Mouse (Mus musculus) megakaryocyte, adult 5-6 weeks (primary cell): ENCODE results near the gene Ephb6. TPM values are rescaled to one million over a fixed set of nuclear protein-coding genes. Genes with fewer than 3 reads are reported as not detected.

Source experiments
- ATAC-seq: 2 replicates; pipeline ENCODE4 v1.8.0; 2016; ENCODE audit warnings: mild to moderate bottlenecking, inconsistent platforms; ENCODE audit not compliant: poor library complexity, severe bottlenecking
- total RNA-seq, 2 experiments: library from RNA; stranded (forward) in 1 of 2; stranded (reverse) in 1 of 2; fragments of 153-499, 151-499 nt in 1 of 2; fragments of 221-1000, 200-1000 nt in 1 of 2; gene quantifications; 2 replicates each; pipeline versions ENCODE4 v1.2.3 to v1.2.4; 2015 to 2017

Gene Ephb6
- total RNA-seq, 2 experiments from 2014 or later = 0.67 to 1.2 TPM

DNA sequence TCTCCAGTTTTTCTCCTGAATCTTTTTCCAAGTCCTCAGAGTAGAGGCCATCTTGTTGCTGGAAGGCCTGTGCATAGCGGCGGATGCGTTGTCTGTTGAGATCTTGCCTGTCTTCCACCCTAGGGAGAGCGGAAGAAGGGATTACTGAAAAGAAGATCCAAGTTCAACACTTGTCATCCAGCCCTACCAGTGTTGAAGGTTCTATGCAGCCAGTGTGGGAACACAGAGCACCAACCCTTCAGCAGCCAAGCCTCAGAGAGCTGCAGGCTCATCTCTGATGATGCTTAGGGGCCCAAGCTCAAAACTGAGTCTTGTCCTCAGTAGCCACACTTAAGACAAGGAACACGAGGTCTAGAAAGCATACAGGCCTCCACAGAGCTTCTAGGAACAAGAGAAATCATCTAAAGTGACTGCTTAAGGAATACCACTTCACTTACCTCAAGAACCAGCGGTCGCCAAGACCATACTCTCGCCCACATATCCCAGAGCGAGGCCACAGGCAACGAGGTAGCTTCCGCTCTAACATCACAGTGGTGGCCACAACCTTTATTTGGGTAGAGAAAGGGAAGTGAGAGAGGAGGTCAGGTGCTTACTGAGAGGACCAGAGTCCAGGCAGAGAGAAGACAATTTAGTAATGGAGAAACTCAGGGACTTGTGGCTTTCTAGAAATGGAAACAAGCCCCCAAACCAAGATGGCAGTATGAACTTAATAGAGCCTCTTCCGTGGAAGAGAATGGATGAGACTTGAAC lies 16.1 kb downstream of the Ephb6 start:
- ATAC-seq = no peak

DNA sequence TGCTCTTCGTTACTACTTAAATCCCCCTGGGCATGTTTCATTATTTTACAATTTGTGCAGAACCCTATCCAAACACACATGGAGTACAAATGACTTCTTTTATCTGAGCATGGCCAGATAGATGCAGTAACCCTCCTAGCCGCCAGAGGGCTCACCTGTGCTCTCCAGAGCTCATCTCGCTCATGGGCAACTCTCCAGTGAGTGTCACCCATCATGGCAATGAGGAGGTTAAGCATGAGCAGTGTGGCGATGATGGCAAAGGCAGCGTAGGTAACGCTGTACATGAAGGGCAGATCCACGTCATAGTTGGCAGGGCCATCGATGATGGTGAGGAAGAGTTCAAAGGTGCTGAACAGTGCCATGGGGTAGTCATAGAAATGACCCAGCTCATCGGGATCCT lies 17.4 kb downstream of the Ephb6 start:
- peak; percentile 67 for ATAC-seq

DNA sequence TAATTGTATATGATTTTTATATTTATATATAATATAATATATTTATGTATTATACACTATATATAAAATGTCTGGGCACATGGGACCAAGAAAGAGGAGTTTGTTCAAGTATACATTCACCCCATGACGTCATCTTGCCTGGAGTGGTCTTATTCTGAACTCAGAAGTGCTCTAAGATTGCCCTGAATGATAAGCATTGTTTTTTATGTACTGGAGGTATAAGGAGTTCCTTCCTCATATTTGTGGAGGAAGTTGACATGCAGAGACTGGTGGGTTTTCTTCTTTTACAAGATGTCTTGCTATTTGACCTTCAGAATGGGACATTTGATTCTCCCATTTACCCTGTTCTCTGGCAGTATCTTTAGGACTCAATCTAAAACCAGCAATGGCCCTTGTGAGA lies 22.9 kb downstream of the Ephb6 start:
- ATAC-seq = no peak

DNA sequence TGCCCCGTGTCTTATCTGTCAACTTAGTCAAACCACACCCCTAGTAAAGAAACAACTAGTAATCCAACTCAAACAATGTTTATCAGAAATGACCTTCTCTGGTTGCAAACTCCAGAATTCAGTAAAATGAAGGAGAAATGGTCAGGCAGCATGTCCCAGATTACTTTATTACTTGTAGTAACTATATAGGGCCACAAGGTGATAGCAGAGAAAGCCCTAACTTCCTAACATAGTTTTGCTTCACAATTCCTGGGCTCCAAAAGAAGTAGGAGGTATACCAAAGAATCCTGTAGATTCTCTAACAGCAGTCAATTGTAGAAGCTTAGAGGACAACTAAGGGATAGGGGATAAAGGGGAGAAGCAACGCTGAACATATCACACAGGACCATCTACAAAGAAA lies 25.5 kb downstream of the Ephb6 start:
- no peak for ATAC-seq

DNA sequence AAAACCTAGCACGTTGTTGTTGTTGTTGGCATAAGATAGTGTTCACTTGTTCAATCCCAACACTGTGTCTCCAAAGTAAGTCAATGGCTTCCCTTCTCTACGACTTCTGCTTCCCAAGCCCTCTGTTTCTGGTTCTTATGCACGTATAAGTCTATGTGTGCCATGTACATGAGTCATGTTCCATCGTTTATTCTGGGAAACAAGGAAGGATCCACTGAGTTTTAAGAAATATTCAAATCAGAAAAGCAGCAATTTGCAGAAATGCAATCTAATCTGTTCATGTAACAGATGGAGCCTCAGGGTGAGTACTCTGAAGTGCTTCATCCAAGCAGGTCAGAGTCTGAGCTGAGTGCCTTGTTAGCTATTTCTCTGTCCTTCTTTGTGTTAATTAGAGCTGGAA lies 26.3 kb downstream of the Ephb6 start:
- ATAC-seq = no peak

DNA sequence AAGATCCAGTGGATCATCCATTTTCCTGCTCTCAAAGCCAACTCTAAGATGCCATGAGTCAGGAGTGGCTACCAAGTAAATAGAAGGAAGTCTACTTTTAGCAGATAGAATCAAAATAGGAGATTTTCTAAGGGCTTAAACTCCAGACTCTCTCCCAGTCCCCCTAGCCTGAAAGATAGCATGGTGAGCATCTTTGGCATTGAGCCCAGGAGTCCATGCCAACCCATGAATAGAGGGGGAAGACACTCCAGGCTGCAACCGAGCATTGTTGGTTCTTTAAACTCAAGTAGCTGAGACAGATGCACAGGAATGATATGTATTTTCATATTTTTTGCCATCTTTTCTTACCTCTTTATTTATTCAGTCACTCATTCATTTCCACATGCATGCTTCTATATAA lies 29.9 kb downstream of the Ephb6 start:
- no peak for ATAC-seq

DNA sequence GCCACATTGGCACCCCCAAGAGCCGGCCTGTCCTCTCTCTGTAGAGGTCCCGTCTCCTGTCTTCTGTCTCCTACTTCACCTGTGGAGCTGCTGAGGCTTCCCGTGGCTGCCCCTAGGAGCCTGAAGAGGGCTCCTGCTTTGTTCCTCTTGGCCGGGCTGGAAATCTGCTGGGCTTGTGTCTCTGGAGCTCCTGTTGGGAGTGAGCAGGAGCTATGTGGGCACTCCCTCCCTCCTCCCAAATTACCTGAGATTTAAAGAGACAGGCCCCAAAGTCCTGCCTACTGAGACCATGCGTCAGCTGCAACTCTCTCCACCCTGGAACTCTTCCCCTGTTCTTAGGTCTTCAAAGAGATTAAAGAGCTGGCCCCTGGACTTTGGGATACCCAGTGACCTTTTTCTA lies 30.9 kb downstream of the Ephb6 start, which contains the start of gene Trpv6:
Gene Trpv6 (minus strand): TSS at position 228 of the 400 bp plus-strand sequence.
- no peak for ATAC-seq

DNA sequence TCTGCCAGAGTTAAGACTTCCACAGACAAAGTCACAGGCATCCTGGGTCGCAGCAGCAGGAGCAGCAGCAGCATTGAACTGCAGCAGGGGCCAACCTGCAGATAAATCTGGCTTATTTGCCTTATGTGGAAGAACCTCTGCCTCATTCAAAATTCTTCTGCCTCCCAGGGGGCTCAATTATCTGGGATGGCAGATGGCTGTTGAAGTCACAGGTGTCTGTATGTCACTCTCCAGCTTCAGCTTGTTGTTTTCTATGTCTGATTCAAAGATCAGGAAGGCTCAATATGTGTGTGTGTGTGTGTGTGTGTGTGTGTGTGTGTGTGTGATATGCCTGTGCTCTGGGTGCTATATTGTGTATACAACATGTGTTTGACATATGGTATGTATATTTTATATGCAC lies 32.1 kb downstream of the Ephb6 start:
- ATAC-seq = no peak

DNA sequence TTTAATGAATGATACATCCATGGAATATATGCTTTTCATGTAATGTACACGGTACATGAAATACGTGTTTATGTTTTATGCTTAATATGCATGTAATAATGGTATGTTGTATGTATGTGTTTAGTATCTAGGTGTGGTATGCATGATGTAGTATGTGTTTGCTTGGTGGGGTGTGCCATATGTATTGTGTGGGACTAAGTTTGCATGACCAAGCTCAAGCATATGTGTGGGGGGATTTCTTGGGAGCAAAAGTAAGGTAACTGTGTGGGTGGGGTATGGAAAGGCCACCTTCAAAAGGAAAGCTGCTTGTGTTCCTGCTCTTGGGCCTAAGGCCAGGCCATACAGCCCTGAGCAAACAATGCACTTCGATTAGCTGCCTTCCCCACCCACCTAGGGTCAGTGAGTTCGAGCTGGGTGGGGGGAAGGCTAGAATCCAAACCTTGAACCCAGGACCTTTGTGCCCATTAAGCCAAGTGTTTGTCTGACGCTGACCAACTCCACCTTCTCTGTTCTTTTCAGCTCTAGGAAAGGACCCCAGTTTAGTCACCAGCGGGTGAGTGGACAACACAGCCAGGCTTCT lies 32.7 kb downstream of the Ephb6 start:
- ATAC-seq = no peak

DNA sequence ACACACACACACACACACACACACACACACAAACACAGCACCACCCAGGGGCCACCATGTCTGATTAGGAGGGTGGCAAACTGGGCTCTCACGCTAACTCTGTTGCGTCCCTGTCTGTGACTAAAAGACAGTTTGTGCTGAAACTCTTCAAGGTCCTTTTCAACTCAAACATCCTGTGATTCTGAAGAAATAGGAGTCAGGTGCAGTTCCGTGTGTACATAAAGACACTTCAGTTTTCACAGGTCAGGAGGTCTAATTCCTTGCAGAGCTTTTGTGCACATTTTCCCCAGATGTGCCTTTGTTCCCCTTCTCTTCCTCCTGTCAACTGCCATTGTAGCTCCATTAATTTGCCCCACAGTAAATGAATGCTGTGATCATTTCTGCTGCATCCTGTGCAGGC lies 35.2 kb downstream of the Ephb6 start:
- no peak for ATAC-seq

DNA sequence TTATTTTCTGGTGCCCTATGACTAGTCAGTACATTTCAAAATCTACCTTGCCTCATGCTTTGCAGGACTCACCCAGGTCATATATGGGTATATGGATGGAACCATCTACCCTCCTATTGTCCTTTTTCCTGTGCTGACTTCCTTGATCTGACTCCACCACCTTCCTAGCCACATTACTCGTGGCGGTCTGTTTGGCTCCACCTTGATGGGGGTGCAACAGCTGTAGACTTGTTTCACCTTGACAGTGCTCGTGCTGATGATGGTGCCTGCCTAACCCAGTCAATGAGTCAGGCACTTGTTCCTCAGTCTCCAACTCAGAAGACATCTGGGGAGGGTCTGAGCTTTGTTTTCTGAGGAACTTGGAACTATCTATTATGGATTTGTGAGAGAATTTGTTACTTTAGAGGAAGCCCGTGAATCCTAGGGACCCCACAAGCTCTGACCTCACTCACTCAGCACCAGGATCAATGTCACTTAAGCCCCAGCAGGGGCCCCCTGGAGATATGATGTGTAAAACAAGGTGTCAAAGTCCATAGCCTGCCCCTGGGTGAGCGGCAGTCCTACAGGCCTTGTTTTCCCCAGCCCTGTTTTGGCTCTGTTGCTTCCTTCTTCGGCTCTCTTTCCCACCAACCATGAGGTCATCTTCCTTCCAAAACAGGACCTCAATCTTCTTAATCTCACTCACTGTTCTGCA lies 36.0 kb downstream of the Ephb6 start:
- no peak for ATAC-seq

DNA sequence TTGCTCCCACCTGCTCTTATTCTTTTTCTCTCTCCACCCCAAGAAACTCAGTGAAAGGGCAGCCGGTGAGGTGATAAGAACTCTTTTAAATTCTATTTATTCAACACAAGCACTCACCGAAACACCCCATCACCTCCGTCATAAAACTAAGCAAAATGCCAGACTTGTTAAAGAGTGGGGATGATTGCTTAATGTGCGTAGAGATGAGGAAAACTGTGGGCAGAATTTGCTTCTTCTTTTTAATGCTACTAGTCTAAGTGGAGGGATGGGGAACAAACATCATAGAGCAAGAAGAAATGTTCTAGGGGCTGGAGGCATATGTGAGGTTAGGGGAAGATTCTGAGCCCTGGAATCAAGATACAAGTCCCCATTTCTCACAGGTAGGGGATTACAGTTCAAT lies 37.5 kb downstream of the Ephb6 start:
- ATAC-seq = peak; percentile 40; the same call in 1 of the 2 replicates

DNA sequence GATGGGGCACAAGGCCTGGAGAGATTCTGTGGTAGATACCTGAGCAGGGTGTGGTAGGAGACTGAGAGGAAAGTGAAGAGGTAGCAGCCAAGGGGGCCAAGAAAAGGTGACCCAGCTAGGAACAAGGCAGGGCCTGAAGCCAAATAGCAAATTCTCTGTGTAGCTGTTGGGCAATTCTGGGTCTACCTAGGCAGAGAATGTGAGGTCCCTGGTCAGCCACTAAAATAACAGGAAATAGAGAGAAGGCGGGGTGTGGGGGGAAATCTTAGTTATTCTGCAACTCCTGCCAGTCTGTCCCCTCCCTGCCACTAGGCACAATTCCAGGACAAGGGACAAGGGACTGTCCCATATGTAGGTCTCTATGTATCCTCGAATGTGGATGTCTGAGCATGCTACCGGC lies 37.9 kb downstream of the Ephb6 start:
- 0 out of 2 replicates have a peak, but pooled peaks have one; percentile 30 for ATAC-seq

DNA sequence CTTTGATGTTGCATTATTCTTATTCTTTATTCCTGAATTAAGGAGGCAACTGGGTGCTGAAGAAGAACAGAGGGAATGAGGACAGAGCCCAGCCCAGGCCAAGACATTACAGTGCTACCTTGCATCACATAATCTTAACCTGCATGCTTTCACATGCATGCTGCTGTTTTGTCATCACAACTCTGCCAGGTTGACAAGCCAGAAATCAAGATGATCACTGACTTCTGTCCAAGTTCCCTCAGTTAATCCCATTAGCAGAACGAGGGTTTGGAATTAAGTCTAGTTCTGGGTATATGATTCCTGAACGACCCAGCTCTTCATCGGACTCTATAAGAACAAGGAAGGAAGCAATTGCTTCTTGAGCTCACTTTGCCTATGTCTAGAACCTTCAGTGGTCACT lies 40.9 kb downstream of the Ephb6 start:
- ATAC-seq = no peak

DNA sequence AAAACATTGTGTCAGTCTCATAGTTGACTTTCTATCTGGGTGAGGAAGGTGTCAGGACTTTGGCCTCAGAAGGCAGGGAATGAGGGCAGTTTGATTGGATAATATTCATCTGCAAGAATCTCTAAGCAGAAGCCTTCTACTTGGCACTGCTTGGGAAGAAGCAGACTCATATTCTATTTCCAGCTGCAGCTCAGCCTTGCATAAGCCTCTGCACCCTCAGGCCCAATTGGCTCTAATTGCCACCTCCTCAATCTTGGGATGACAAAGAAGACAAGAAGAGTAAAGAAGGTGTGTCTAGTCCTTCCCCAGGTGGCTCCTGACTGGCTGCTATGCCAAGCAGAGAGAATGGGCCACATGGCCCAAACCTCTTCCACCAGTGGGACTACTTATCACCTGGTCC lies 41.4 kb downstream of the Ephb6 start:
- no peak for ATAC-seq

DNA sequence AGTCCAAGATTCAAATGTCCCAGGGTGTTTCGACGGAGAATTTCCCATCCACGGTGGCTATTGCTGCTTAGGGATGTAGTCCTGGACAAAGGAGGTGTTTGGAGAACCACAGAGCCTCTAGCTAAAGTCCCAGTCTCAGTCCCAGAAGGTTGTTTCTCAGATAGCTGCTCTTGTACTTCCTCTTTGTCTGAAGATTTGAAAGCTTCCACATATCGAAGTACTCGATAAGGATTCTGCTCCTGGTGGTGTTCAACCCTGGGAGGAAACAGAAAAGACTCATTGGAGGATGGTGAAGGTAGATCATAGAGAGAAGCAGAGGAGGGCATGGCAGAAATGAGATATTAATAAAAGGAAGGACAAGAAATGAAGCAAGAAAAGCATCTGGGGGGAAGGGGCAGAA lies 47.9 kb downstream of the Ephb6 start:
- ATAC-seq = no peak

DNA sequence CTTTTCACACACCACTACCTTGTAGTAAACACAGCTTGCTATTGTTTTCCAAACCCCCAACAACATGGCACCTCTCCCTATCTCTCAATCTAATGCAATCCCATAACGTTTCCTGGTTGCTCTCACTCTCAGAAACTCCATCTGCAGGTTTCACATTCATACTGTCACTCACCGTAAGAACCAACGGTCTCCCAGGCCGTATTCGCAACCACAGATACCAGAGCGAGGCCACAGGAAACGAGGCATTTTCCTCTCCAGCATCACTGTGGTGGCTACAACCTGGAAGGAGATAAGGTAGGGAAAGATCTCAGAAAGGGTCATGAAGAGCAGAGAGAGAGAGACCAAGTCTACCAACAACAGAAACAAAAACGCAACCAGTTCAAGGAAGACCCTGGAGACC lies 49.4 kb downstream of the Ephb6 start:
- ATAC-seq = no peak; the same call in 1 of the 2 replicates

DNA sequence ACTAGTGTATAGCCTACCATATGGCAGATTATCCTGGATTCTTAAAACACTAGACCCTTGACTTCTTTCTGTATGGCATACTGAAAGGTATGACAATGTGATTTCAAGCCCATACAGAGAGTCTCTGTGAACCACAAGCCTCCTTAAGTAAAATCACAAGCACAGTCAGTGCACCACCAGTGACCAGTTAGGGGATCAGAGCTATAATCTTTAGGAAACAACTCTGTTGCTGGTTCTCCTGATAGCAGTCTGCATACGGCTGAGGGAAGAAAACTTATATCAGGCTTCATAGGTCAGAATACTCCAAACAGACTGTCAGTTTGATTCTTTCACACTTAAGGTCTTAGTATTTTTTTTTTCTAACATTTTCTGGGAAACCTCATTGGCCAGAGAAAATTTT lies 53.2 kb downstream of the Ephb6 start:
- ATAC-seq = no peak

DNA sequence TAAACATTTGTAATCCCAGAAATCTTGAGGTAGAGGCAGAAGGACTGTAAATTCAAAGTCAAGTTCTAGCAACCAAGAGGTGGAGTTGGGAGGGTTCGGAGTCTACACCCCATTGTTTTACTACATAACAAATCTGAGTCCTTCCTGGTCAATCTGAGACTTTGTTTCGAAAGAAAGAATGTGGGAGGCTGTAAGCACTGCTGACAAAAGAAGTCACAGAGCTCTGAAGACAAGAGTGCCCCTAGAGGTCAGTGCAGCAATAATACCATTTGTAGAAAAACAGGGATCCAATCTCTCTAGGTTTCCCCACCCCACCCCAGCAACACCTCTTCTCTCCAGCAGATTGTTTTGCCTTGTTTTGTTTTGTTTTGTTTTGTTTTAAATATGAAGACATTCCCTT lies 57.0 kb downstream of the Ephb6 start:
- ATAC-seq = no peak; the same call in 1 of the 2 replicates
